Mouse (Mus musculus): ENCODE data around the gene Stoml1. TPM values are rescaled to one million over a fixed set of nuclear protein-coding genes. Genes with fewer than 3 reads are reported as not detected.

Stoml1 gene
- total RNA-seq (2021): 10 to 100 TPM; 12.7 to 12.9 TPM
- long read RNA-seq, experiment 1, transcript Stoml1-201 (7 exons, 1,984 nt): major isoform, 15 of 26 reads
- long read RNA-seq, experiment 1, partial matches to known transcripts: 2 of 26 reads
- long read RNA-seq, experiment 1, other reads (novel, unspliced or antisense): 7 of 26 reads
- long read RNA-seq, experiment 2, transcript Stoml1-201 (7 exons, 1,984 nt): major isoform, 24 of 37 reads
- long read RNA-seq, experiment 2, partial matches to known transcripts: 0 of 37 reads
- long read RNA-seq, experiment 2, other reads (novel, unspliced or antisense): 11 of 37 reads

DNA sequence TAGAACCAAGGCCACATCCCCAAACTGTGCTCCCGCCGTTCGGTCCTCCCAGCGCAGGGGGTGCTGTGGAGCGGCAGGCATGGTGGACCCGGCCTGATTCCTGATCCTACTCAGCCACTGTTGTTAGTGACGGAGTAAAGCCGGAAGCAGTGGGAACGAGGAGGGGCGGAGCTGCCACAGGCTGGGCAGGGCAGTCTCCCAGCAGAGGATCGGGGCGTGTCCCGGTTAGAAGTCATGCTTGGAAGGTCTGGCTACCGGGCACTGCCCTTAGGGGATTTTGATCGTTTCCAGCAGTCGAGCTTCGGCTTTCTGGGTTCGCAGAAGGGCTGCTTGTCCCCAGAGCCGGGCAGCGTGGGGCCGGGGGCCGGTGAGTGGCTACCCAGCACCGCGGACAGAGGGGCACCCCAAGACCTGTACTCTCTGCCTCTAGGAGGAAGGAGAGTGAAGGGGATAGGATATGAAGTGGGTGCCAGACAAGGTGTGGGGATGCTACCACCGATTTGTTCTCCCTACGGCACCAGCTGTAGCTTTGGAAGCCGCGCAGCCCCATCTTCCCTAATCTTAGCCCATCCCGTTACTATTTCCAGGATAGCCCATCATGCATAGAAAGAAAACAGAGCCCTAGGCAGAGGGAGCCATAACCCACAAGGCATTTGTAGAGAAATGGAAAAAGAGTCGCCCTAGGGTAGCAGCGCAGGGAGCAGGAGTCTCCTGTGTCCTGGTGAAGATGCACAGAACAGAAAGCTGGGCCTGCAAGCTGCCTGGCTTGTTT is at the start of gene Stoml1:
Stoml1 (plus strand) TSS at position 132 of the 772 bp plus-strand sequence.
- intact Hi-C loops (cut with DNase I): loop anchor here (2.0 kb wide), 1 partner anchor 22 kb away; no protein-coding TSS in a partner anchor
- DNase-seq: peak; percentile 93 to 96

DNA sequence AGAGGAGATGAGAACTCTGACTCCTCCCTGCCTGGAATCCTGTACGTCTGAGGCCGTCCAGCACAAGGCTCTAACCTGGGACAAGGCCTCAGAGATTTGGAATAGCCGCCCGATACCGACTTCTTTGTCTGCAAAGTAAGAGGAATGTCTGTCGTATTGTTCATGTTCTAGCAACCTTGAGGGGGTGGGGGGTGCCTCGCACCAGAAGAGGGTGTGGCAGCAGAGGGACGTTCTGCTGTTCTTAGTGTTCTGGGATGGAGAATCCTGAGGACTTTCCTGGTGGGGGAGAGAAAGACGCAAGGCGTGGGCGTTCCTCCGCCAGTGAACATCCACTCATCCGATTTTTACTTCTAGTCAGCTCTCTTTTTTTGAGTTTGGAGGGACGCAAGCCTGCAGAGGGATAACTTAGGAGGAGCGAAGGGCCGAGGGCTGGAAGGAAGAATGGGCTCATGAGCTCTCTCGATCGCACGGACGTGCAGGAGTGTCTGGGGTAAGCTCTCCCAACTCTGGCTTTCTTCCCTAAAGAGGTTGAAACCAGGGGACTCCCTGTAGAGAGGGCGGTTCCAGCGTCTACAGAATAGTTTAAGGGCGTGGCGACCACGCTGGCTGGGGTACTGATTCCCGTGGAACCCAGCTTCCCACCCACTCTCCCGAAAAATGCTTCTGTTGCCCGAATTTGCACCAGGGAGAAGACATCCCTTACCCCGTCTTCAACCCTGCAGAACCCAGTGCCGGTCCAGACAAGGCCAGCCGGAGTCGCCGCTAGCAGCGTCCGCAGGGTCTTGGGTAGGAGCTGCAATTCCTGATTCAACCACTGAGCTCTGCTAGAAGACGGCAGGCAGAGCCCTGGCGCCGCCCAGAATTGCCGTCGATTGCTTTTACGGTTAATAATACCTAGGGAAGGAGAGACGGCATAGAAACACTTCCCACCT is 49.2 kb upstream of the Stoml1 start, which contains the start of the genes Islr and Islr2:
Islr (minus strand) TSS at position 791 of the 932 bp plus-strand sequence.
Islr2 (minus strand) TSS at position 804 of the 932 bp plus-strand sequence.
- intact Hi-C loops (cut with DNase I): loop anchor here (1.0 kb wide), 1 partner anchor 165 kb away; no protein-coding TSS in a partner anchor
- DNase-seq: peak; percentile 70 to 80

DNA sequence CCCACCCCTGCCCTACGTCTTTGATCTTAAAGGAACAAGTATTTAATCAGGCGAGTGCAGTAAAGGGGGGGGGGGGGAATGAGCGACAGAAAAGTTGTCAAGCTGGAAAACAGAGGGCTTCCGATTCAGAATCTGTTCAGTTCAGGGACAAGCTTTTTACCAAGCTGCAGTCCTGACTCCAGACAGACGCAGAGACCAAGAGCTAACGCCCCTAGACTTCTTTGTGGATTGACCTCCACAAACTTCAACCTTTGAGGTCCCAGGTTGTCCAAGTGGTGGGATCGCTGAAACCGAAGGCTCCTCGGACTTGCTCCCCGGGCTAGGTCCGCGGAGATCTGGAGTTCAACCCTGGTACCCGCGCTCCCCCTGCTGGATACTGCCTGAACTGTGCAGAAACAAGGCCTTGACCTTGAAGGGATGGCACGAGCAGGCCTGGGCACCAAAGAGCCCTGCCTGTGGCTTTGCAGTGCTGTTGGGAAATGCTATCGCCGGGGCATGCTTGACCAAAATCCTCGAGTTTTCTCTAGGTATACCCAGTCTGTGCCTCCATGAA is 48.4 kb upstream of the Stoml1 start:
- intact Hi-C loops (cut with DNase I): loop anchor here (1.0 kb wide), 1 partner anchor 166 kb away; no protein-coding TSS in a partner anchor

DNA sequence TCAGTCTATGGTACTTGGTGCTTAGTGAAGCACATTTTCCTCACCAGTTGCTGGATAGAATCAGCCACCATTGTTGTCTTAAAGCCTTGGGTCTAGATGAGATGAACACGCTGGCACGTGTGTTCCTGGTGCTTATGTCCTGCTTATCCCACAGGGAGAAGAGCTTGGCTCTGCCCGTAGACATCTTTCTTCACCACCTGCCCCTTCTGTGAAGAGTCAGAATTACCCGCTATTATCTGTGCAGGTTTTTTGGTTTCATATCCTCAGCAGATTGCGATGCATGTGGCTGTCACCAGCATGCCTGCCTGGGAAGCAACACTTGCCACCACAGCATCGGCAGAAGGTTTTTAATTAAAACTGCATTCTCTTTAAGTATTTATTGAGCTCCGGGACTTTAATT is 47.0 kb upstream of the Stoml1 start:
- DNase-seq: no peak
- intact Hi-C loops (cut with DNase I): no loop called here

More for the DNA sequence above, 48.4 kb upstream of the Stoml1 start:
- DNase-seq: peak; percentile 93 to 97

DNA sequence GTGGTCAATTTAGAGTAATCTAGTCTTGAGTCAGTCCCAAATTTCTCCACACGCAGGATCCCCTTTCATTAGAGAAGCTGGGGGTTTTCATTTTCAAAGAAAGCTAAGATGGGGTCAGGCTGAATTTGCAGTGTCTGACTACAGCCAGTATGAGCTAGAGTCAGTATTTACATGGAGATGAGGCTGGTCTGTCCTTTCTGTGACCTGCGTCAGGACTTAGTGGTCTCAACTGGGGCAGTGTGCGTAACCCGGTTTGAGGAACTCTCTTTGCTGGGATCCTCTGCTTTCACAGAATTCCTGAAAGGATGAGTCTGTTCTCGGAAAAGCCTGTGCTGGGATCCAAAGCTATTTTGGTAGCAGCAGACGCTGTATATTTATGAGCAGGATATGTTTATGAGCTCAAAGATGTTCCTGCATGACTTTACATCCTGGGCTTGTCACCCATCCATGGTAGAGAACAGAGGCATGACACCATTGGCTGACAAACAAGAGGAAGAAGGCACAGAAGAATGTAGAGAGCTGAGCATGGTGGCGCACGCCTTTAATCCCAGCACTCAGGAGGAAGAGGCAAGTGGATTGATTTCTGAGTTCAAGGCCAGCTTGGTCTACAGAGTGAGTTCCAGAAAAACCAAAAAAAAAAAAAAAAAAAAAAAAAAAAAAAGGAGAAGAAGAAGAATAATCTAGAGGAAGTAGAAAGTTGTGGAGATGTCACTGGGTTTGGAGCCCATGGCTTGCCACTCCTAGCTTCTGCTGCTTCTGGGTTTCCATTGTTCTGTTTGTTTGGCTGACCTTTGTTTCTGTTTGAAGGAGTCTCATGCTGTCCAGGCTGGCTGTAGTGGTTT is 43.3 kb upstream of the Stoml1 start:
- DNase-seq: no peak
- intact Hi-C loops (cut with DNase I): no loop called here

DNA sequence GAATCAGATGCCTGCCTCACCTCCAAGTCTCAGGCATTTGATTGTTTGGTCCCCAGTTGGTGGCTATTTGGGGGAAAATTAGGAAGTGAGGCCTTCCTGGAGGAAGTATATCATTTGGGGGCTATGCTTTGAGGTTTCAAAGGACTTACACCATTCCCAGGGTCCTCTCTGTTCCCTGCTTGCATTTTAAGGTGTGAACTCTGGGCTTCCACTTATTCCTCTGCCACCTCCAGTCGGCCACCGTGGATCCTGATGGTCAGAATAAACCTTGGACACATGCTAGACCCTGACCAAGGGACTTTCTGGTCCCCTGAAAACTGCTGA is 42.7 kb upstream of the Stoml1 start:
- intact Hi-C loops (cut with DNase I): no loop called here
- DNase-seq: no peak

DNA sequence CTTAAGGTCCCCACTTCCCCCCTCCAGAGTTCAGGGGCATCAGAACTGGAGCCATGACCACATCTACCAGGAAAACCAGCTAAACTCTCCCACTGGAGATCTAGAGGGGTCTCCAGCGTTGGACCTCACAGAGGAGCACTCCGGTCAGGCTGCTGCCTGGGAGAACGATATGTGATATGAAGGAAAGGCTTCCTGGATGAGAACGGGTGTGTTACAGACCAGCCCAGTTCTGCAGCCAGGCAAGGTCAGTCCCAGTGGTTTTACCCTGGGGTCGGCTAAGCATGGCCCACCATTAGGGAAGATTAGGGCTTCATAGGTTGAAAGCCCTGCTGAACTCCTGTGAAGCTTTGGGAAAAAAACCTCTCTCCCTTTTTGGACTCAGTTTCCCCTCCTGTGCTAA is 39.6 kb upstream of the Stoml1 start:
- no peak for DNase-seq
- intact Hi-C loops (cut with DNase I): no loop called here

DNA sequence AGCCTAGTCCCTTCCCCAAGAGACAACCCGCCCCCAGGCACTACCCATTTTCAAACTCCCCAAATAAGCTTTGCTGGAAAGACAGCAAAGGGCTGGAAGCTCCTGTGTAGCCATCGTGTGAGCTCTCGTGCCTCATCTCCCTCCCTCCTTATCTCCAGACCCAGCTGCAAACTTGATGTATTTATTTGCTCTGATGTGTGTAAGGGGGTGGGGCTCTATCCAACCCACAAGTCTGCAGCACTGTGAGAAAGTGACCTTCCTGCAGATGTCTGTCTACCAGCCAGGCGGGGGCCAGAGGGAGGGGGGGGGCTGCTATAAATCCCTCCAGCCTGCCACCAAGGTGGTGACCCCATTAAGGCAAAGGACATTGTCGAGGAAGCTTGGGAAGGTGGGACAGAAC is 39.1 kb upstream of the Stoml1 start:
- no peak for DNase-seq
- intact Hi-C loops (cut with DNase I): no loop called here

DNA sequence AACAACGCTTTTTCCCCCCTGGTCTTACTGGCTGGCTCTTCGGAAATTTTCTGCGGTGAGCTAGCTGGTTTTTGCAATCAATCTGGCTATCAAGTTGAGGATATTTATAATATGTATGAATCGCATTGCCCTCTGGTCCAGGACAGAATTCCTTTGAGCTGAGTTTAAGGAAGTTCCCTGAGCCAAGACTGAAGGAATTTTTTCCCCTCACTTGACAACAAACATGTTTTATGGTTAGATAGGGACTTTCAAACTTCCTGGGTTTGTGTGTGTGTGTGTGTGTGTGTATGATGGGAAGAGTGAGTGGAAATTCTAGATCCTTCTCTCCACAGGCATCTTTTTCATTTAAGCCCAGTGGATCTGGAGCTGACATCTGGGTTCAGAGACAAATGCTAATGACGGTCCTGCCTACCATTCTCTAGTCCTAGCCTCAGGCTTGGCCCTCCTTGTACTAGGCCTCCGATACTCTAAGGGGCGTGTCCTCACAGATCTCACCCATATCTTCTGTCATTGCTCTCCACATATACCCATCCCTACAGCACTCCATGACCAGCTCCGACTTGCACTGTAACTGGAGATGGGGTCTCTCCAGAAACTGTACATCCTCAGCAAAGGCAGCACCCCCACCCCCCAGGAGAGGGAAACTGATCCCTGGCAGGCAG is 38.3 kb upstream of the Stoml1 start:
- intact Hi-C loops (cut with DNase I): no loop called here
- no peak for DNase-seq

DNA sequence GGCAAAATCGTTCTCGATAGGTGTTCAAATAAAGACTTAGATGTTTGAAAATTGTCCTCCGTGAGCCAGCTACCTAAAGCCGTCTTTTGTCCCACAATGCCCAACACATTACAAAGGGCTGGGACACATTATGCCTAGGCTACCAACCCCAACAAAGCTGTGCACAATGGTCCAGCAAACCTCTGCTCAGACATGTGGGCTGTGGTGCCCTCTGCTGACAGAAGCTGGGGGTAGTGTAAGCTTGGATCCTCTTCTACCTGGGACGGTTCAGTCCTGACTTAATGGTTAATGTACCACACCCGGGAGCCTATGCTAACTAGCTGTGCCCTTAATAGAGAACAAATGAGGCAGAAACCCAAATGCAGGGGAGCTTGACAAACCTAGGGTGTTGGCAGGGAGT is 36.6 kb upstream of the Stoml1 start:
- intact Hi-C loops (cut with DNase I): no loop called here

DNA sequence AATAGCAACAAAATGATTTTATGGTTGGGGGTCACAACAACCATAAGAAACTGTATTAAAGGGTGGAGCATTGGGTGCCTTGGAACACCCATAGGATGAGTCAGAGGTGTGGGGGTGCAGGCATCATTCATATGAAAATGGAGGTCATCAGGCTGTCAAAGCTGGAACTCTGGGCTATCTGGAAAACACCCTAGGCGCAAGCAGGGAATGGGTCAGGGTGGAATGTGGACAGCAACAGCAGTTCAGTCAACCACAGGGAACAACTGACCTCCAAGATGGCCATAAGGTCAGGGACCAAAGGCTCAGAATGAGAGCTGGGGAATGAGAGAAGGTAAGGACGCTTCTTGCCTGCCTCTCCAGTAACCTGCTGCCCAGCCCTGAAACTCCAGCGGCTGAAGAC is 34.4 kb upstream of the Stoml1 start:
- intact Hi-C loops (cut with DNase I): no loop called here
- DNase-seq: no peak

More for the DNA sequence above, 36.6 kb upstream of the Stoml1 start:
- DNase-seq: peak in 1 of 2 experiments; percentile 46

DNA sequence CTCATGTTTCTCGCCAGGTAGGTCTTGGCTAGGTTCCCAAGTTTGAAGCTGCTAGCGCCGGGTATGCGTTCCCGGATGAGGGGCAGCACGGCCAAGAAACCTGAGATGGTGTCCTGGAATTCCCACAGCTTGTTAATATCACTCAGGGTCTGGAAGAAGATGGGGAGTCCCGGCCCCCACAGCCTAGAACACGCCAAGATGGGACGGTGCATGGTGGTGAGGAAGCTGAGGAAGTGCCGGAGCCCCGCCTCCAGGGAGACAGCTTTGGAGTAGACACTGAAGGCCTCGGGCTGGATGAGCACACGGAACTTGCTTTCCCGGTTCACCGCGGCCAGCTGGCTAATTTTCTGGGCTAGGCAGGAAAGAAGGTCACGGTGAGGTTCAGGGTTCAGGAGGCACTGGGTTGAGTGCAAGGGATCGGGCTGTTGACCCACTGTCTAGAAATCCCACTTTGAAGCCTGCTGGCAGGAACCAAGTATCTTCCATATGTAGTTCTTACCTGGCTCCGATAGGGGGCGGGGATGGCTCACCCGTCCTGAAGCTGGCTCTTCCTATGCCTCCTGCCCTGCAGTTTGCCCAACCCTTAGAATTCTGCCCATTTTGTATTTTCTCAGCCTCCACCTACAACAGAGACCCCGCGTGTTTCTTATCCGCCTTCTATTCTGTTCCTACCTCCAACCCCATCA is 32.6 kb upstream of the Stoml1 start:
- intact Hi-C loops (cut with DNase I): no loop called here
- DNase-seq: peak; percentile 47 to 67

DNA sequence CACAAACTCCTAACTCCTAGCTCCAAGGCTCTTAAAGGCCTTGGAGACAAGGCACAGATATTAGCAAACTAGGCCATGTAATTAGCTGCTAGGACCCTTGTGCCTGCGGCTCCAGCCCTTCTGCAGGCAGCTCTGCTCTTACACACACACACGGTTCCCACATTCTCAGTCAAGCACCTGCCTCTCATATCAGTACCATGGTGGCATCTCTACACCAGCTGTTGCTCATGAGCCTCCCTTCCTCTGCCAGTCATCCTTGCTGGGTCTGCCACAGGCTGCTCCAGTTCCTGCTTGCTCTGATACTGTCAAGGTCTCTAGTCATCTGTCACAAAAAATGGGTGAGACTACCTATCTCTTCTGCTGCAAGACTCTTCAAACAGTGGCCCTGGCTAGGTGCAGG is 28.6 kb upstream of the Stoml1 start:
- DNase-seq: no peak
- intact Hi-C loops (cut with DNase I): no loop called here

DNA sequence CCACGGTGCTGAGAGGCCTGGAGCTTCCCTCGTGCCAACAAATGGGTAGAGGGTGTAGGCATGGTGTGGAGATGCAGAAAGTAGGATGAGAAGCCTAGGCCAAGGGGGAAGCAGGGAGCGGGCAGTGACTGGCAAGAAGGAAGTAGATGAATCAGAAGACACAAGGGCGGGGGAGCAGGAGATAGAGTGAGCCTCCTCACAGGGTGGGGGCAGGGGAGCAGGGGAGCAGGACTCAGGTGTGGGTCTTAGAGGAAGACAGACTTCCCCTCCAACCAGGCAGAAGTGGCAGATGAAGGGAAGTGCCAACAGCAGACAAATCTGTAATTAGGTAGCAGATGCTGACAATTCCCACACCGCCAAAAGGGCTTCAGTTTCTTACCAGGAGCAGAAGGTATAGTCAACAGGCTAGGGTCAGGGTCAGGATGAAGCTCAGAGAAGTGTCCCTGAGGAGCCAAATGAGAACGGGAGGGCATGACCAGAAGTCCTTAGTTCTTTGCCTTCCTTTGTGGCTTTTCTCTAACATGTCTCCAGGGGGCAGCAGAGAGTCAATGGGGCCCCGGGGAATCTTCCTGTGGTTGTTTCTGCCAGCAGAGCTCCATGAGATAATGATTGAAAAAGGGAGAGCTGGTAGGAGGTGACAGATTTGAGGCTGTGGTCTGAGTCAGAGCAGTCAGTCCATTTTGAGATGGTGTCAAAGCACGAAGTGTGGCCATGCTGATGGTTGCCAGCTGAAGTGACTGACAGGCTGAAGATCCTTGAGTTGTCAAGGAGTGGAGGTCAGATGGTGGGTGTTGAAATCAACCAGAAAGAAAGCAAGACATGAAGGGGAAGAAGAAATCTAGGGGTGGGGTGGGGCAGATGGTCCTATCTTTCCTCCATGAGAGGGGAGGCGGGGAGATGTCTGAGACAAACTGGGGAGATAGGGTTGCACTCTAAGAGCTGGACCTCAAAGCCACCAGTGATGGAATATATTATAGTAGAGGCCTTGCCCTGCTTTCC is 26.8 kb upstream of the Stoml1 start:
- intact Hi-C loops (cut with DNase I): loop anchor here (1.0 to 5.0 kb wide), 3 partner anchors 43 to 141 kb away; no protein-coding TSS in a partner anchor
- peak; percentile 57 to 79 for DNase-seq

DNA sequence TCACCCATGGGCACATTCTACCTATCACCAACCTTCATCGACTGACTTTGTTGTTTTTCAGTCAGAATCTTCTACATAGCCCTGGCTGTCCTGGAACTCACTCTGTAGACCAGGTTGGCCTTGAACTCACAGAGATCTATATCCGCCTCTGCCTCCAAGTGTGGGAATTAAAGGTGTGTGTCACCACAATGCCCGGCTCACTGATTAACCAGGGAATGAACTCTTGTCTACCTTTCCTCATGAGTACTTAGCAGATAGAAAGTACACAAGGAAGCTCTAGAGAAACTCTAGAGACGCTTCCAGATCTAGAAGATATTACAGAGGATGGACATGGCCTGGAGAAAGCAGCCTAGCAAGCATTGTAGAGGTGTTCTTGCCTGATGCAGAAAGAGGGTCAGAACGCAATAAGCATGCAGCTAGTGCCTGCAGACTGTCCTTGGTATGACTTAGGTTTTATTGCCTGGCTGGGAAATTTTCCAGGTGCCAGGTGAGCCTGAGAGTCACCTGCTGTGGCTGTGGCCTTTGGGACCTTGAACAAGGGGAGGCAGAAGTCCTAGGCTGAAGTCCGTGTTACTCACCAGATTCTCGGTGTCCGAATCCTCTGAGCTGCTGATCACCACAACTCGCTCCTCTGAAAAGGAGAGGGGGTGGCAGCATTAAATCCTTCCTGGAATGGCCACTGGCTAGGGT is 24.0 kb upstream of the Stoml1 start:
- intact Hi-C loops (cut with DNase I): loop anchor here (5.0 kb wide), 2 partner anchors 53 to 138 kb away; no protein-coding TSS in a partner anchor
- DNase-seq: no peak

DNA sequence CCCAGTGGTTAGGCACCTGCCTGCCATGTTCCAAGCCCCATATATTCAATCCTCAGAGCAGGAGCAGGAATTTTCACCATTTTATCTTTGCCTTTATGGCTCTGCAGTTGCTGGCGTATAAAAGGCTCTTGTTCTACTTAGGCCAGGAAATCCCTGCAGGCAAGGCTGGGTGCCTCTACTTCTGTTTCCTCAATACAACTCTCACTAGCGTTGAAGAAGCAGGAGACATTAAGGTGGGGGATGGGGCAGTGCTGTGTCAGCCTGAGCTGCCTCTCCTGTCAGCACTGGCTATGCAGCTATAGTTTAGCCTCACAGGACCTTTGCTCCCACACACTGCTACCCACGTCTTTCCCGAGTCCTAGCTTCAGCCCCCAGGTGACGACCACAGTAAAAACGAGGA is 21.2 kb upstream of the Stoml1 start:
- intact Hi-C loops (cut with DNase I): no loop called here
- DNase-seq: no peak
